Mouse (Mus musculus) thymus, adult 2 months (tissue): ENCODE data around the gene Kif11. TPM values are rescaled to one million over a fixed set of nuclear protein-coding genes. Genes with fewer than 3 reads are reported as not detected.

Experiments used
- DNase-seq: peaks from one replicate; pipeline ENCODE4 v3.0.0; 2021
- H3K27ac ChIP-seq: fragments of 200-500 bp; 2 replicates; pipeline ENCODE4 v1.5.1; 2012; ENCODE audit warnings: low read length, control low read depth; ENCODE audit not compliant: control insufficient read depth, insufficient read depth
- H3K27me3 ChIP-seq: fragments of 200-500 bp; 2 replicates; pipeline ENCODE4 v1.6.1; 2012; ENCODE audit warnings: mild to moderate bottlenecking, low read length, moderate library complexity, mixed read lengths; ENCODE audit not compliant: control insufficient read depth, insufficient read depth
- H3K36me3 ChIP-seq: fragments of 200-500 bp; 2 replicates; pipeline ENCODE4 v1.6.1; 2012; ENCODE audit warnings: mild to moderate bottlenecking, low read length, moderate library complexity; ENCODE audit not compliant: control insufficient read depth, insufficient read depth
- H3K4me1 ChIP-seq: fragments of 200-500 bp; replicated peaks from 2 replicates; pipeline ENCODE4 v1.6.1; 2012; ENCODE audit warnings: low read length; ENCODE audit not compliant: control insufficient read depth, insufficient read depth
- H3K4me3 ChIP-seq: fragments of 200-500 bp; 2 replicates; pipeline ENCODE4 v1.5.1; 2012; ENCODE audit warnings: mild to moderate bottlenecking, low read length, control low read depth, moderate library complexity; ENCODE audit not compliant: control insufficient read depth, insufficient read depth
- CTCF ChIP-seq: fragments of 200-500 bp; IDR thresholded peaks from 2 replicates; pipeline ENCODE4 v1.5.1; 2012; ENCODE audit warnings: mild to moderate bottlenecking, control low read depth, low read length, moderate library complexity, borderline replicate concordance; ENCODE audit not compliant: control insufficient read depth, poor library complexity, insufficient read depth; ENCODE audit errors: extremely low read depth
- POLR2A ChIP-seq: fragments of 200-500 bp; IDR thresholded peaks from 2 replicates; pipeline ENCODE4 v1.6.1; 2012; ENCODE audit warnings: mild to moderate bottlenecking, low read length, control low read depth, moderate library complexity; ENCODE audit not compliant: control insufficient read depth, poor library complexity, insufficient read depth; ENCODE audit errors: extremely low read depth
- WGBS: fragments of 180-500 bp; shearing (Covaris S2); methylation state at CpG from one replicate; pipeline ENCODE4 v1.1.7; 2018; 5-methylcytosine and 5-hydroxymethylcytosine counted together
- polyA plus RNA-seq: library from polyadenylated mRNA; depleted of rRNA; stranded (reverse); fragments of >200 nt; gene quantifications from 2 replicates; pipeline ENCODE4 v1.2.3, GENCODE M21; 2012

The Kif11 gene
- polyA plus RNA-seq, 1 experiment = 22.5 TPM

DNA sequence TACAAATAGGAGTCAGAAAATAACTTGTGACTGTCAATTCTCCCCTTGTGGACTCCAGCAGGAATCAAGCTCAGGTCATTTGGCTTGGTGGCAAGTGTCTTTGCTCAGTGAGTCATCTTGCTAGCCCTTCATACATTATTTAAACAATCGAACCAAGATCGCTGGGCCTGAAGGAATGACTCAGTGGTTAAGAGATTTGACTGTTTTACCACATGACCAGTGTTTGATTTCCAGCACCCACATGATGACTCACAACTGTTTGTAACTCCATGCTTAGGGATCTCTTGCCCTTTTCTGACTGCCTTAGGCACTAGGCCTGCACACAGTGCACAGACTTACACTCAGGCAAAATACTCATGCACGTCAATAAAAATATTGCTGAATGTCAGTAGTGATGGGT is 15.7 kb downstream of the Kif11 start:
- peaks cover 47% of the 10 kb centered on the region for H3K36me3 ChIP-seq
- no peak for DNase-seq
- no peak overlapping the region for H3K4me3 ChIP-seq
- WGBS = 97% methylated on average over 3 of the region's 3 CpGs
- no peaks in the 10 kb centered on the region for H3K27me3 ChIP-seq
- no peaks in the 10 kb centered on the region for H3K4me1 ChIP-seq
- no peak overlapping the region for H3K27ac ChIP-seq
- TF ChIP-seq CTCF (no peak), POLR2A (no peak)

- H3K4me1 ChIP-seq = no peaks in the 10 kb centered on the region
- H3K4me3 ChIP-seq = no peak overlapping the region
- WGBS = 93% methylated on average over 3 of the region's 3 CpGs
- TF ChIP-seq CTCF (no peak), POLR2A (no peak)
- no peak overlapping the region for H3K27ac ChIP-seq
- no peak for DNase-seq
- H3K36me3 ChIP-seq = peaks cover 63% of the 10 kb centered on the region
- no peaks in the 10 kb centered on the region for H3K27me3 ChIP-seq
These were observed 20.1 kb downstream of the Kif11 start for GRCm38 (mm10) chr19:37396279-37396678.

DNA sequence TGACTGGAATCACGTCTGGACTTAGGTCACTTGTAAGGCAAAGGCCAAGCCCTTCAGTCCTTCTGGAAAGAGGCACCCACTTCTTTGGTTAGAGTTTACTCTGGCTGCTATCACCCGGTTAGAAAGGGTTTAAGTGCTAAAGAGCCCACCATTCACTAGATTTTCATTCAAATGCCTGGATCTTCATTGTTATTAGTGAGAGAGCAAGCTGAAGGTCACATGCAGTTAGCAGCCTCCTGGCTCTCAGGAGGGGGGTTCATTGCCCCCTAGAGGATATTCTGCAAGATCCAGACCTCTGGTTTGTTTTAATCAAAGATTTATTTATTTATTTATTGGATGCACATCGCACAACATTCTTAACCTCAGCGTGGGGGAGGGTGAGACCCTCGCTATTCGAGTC is 24.7 kb downstream of the Kif11 start:
- 96% methylated on average over 6 of the region's 6 CpGs for WGBS
- H3K4me3 ChIP-seq = no peak overlapping the region
- H3K27me3 ChIP-seq = no peaks in the 10 kb centered on the region
- H3K27ac ChIP-seq = no peak overlapping the region
- no peak for DNase-seq
- H3K4me1 ChIP-seq = no peaks in the 10 kb centered on the region
- TF ChIP-seq CTCF (no peak), POLR2A (no peak)
- peaks cover 79% of the 10 kb centered on the region for H3K36me3 ChIP-seq

- peak; percentile 37 for DNase-seq
- Histone ChIP-seq H3K4me1 (no peaks in the 10 kb centered on the region), H3K4me3 (no peak overlapping the region), H3K27me3 (no peaks in the 10 kb centered on the region), H3K36me3 (peaks cover 65% of the 10 kb centered on the region), H3K27ac (no peak overlapping the region)
- TF ChIP-seq POLR2A (no peak), CTCF (no peak)
- 72% methylated on average over 4 of the region's 4 CpGs for WGBS
These were observed 42.1 kb downstream of the Kif11 start for GRCm38 (mm10) chr19:37418294-37418693.

- Histone ChIP-seq H3K27ac (no peak overlapping the region), H3K4me3 (no peak overlapping the region), H3K36me3 (peaks cover 55% of the 10 kb centered on the region), H3K27me3 (no peaks in the 10 kb centered on the region), H3K4me1 (no peaks in the 10 kb centered on the region)
- no peak for TF ChIP-seq POLR2A
- no peak for TF ChIP-seq CTCF
- DNase-seq = peak; percentile 51
- WGBS = 26% methylated on average over 3 of the region's 3 CpGs
These were observed 43.4 kb downstream of the Kif11 start for GRCm38 (mm10) chr19:37419613-37420012.

GRCm38 (mm10) chr19:37428589-37428988 is 52.4 kb downstream of the Kif11 start:
- TF ChIP-seq CTCF (no peak), POLR2A (no peak)
- no peak overlapping the region for H3K4me3 ChIP-seq
- H3K27me3 ChIP-seq = no peaks in the 10 kb centered on the region; the same call in none of the 2 replicates
- no peaks in the 10 kb centered on the region for H3K36me3 ChIP-seq
- no peak overlapping the region for H3K27ac ChIP-seq
- no peaks in the 10 kb centered on the region for H3K4me1 ChIP-seq
- DNase-seq = no peak
- WGBS = 14% methylated on average over 5 of the region's 5 CpGs

GRCm38 (mm10) chr19:37431139-37431756 is 55.0 kb downstream of the Kif11 start:
- TF ChIP-seq POLR2A (no peak), CTCF (no peak)
- peaks cover 17% of the 10 kb centered on the region for H3K27me3 ChIP-seq

More at GRCm38 (mm10) chr19:37431139-37431756, 55.0 kb downstream of the Kif11 start:
- Histone ChIP-seq H3K27ac (no peak overlapping the region), H3K4me3 (no peak overlapping the region), H3K36me3 (no peaks in the 10 kb centered on the region), H3K4me1 (peaks cover 12% of the 10 kb centered on the region; the same call in 1 of the 2 replicates)
- DNase-seq = no peak
- 95% methylated on average over 11 of the region's 11 CpGs for WGBS
